Mouse (Mus musculus) lung, postnatal 36 days (tissue): ENCODE data around the gene Fam90a1a.
A peak's percentile ranks its signal among the peaks of the same experiment; 100 is the strongest.
"Not testable (repeated sequence)": the region's sequence is repeated elsewhere in the genome, so short reads cannot be mapped to it uniquely, and the experiment has no call there.

Experiments used
- DNase-seq: peaks from one replicate; pipeline ENCODE4 v3.0.0; 2022; ENCODE audit warnings: mixed read lengths

Gene Fam90a1a

GRCm38 (mm10) chr8:21958414-21958813, at the start of gene Fam90a1a:
TSS of gene Fam90a1a (plus strand) at chr8:21958714.
- no peak for DNase-seq

GRCm38 (mm10) chr8:21911931-21912330, 46.6 kb upstream of the Fam90a1a start:
- no peak for DNase-seq

- no peak for DNase-seq
Observed at GRCm38 (mm10) chr8:21912554-21912953, 46.0 kb upstream of the Fam90a1a start.

GRCm38 (mm10) chr8:21915625-21916024, 42.9 kb upstream of the Fam90a1a start:
- no peak for DNase-seq

- DNase-seq = not testable (repeated sequence)
Observed at GRCm38 (mm10) chr8:21930754-21931153, 27.8 kb upstream of the Fam90a1a start.

GRCm38 (mm10) chr8:21932610-21933009, 25.9 kb upstream of the Fam90a1a start, which contains the start of gene Defb15:
TSS of gene Defb15 (minus strand) at chr8:21932710.
- DNase-seq = no peak

- DNase-seq = not testable (repeated sequence)
Observed at GRCm38 (mm10) chr8:21938052-21938451, 20.5 kb upstream of the Fam90a1a start, which contains the start of gene Defb35. TSS of gene Defb35 (plus strand) at chr8:21938352.

GRCm38 (mm10) chr8:21946462-21946861, 12.1 kb upstream of the Fam90a1a start, which contains the start of gene Defb13:
TSS of gene Defb13 (plus strand) at chr8:21946762.
- DNase-seq = no peak

GRCm38 (mm10) chr8:21947311-21948017, 11.1 kb upstream of the Fam90a1a start:
- DNase-seq = no peak

GRCm38 (mm10) chr8:21955321-21955720, 3.2 kb upstream of the Fam90a1a start:
- DNase-seq = peak; percentile 51

- no peak for DNase-seq
Observed at GRCm38 (mm10) chr8:21956336-21956735, 2.2 kb upstream of the Fam90a1a start.

- no peak for DNase-seq
Observed at GRCm38 (mm10) chr8:21966646-21967045, 8.1 kb downstream of the Fam90a1a start.

- no peak for DNase-seq
Observed at GRCm38 (mm10) chr8:21969475-21969874, 11.0 kb downstream of the Fam90a1a start, which contains the start of gene Ccdc70. TSS of gene Ccdc70 (plus strand) at chr8:21969775.

GRCm38 (mm10) chr8:21978193-21978592, 19.7 kb downstream of the Fam90a1a start:
- DNase-seq = no peak

GRCm38 (mm10) chr8:21981664-21982337, 23.3 kb downstream of the Fam90a1a start:
- DNase-seq = no peak

GRCm38 (mm10) chr8:21992184-21992583, 33.7 kb downstream of the Fam90a1a start:
- DNase-seq = peak; percentile 48

GRCm38 (mm10) chr8:21995181-21995580, 36.7 kb downstream of the Fam90a1a start:
- no peak for DNase-seq

GRCm38 (mm10) chr8:22004750-22005522, 46.4 kb downstream of the Fam90a1a start:
- no peak for DNase-seq

- no peak for DNase-seq
Observed at GRCm38 (mm10) chr8:22006423-22006822, 47.9 kb downstream of the Fam90a1a start.

GRCm38 (mm10) chr8:22009403-22009802, 50.9 kb downstream of the Fam90a1a start:
- no peak for DNase-seq

- no peak for DNase-seq
Observed at GRCm38 (mm10) chr8:22013034-22013707, 54.7 kb downstream of the Fam90a1a start.
